Mouse (Mus musculus): ENCODE measurements around the gene Grwd1. TPM values are rescaled to one million over a fixed set of nuclear protein-coding genes. Genes with fewer than 3 reads are reported as not detected.
"Not testable (repeated sequence)": the region's sequence is repeated elsewhere in the genome, so short reads cannot be mapped to it uniquely, and the experiment has no call there.

Gene Grwd1
- polyA plus RNA-seq (2014; fragmentation: Nextera tagmentation; extraction: Ambion mirVana), result 64.0 and 67.9 TPM in 2 replicates

DNA sequence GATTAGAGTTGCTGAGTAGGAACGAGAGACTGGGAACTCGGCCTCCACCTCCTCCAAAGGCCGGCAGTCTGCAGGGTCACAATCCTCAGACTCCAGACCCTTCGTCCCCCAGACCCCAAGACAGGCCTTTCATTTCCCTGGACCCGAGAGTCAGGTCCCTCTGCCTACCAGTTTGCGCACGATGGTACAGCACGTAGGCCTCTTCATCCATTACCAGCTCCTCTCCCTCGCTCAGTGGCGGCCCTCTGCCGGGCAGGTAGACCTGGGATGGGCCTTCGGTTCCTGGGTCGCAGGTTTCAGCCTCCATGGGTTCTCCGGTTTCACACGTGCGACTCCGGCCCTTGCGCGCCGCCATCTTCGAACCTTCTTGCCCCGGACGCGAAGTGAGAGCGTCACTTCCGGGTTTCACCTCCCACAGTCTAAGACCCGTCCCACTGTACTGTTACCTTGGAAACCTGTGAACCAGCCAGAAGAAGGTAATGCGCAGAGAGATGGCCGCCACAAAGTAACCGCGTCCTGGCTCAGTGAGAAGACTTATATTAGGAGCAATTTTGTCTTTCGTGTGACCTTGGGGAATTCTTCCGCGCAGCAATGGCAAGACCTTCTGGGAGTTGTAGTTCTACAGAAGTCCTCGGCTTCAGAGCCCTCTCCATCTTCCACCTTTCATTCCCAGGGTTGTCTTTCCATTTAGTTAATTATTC is at the start of gene Grwd1:
Grwd1 (minus strand) TSS at position 518 of the 701 bp plus-strand sequence.
- DNase-seq (ENCODE audit: low spot score, missing footprints) (peak; percentile 98), ATAC-seq (ENCODE audit: low FRiP score) (peak; percentile 94)
- H3K27ac ChIP-seq (ENCODE audit: low read depth, low read length), result peak within 1 kb of the TSS; percentile 1; the same call in 1 of the 2 replicates
- peaks cover 14% of the 10 kb centered on the region for H3K4me1 ChIP-seq (ENCODE audit: control insufficient read depth, insufficient read depth, low read length)
- H3K4me3 ChIP-seq (ENCODE audit: low read depth, low read length), result peak within 1 kb of the TSS; percentile 75
- peak within 1 kb of the TSS; percentile 77 for H3K4me2 ChIP-seq
- H3K9ac ChIP-seq (ENCODE audit: low read length), result peak within 1 kb of the TSS; percentile 76
- peaks cover 40% of the 10 kb centered on the region for H3K27me3 ChIP-seq (ENCODE audit: control insufficient read depth, insufficient read depth, low read length)
- H3K9me3 ChIP-seq (ENCODE audit: control insufficient read depth, low read length), result no peaks in the 10 kb centered on the region
- under 1% methylated on average over 35 of the region's 35 CpGs for WGBS
- peaks cover 18% of the 10 kb centered on the region for H3K36me3 ChIP-seq (ENCODE audit: control insufficient read depth, insufficient read depth, low read length)

DNA sequence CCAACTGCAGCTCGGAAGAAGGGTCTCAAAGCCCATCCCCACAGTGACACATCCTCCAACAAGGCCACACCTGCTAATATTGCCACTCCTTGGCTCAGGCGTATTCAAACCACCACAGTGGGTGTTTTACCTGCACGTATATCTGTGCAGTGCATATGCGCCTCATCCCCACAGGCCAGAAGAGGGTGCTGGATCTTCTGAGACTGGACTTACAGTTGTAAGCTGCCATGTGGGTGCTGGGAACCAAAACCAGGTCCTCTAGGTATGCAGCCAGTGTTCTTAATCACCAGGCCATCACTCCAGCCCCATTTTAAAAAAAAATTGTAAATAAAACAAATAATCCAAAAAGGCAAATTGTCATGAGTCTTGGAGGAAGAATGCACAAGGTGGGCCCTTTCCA is 49.8 kb upstream of the Grwd1 start:
- H3K9me3 ChIP-seq (ENCODE audit: control insufficient read depth, low read length), result no peaks in the 10 kb centered on the region
- H3K4me2 ChIP-seq, result no peak overlapping the region
- H3K27me3 ChIP-seq (ENCODE audit: control insufficient read depth, insufficient read depth, low read length), result no peaks in the 10 kb centered on the region
- no peak for ATAC-seq (ENCODE audit: low FRiP score)
- peaks cover 29% of the 10 kb centered on the region for H3K36me3 ChIP-seq (ENCODE audit: control insufficient read depth, insufficient read depth, low read length)
- no peaks in the 10 kb centered on the region for H3K4me1 ChIP-seq (ENCODE audit: control insufficient read depth, insufficient read depth, low read length)
- H3K9ac ChIP-seq (ENCODE audit: low read length), result no peak overlapping the region
- no peak overlapping the region for H3K4me3 ChIP-seq (ENCODE audit: low read depth, low read length)
- DNase-seq (ENCODE audit: low spot score, missing footprints), result no peak
- no peak overlapping the region for H3K27ac ChIP-seq (ENCODE audit: low read depth, low read length)
- WGBS, result 98% methylated on average over 4 of the region's 4 CpGs

DNA sequence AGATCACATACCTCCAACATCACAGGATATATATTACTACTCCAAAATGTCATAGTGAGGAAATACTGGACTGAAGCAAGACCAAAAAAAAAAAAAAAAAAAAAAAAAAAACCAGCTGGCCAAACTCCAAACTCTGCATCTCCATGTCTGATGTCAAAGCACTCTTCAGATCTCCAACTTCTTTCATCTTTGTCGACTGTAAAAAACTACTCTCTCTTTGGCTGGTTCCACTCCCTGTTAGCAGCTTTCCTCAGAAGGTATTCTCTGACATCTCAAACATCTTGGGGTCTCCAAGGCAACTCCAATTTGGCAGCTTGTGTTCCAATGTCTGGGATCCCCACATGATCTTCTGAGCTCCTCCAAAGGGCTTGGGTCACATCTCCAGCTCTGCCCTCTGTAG is 47.5 kb upstream of the Grwd1 start, which contains the start of gene Grin2d:
Grin2d (minus strand) TSS at position 101 of the 400 bp plus-strand sequence.
- H3K4me2 ChIP-seq; DNase-seq (ENCODE audit: low spot score, missing footprints); H3K9ac ChIP-seq (ENCODE audit: low read length); H3K27ac ChIP-seq (ENCODE audit: low read depth, low read length); H3K27me3 ChIP-seq (ENCODE audit: control insufficient read depth, insufficient read depth, low read length); H3K9me3 ChIP-seq (ENCODE audit: control insufficient read depth, low read length); H3K4me3 ChIP-seq (ENCODE audit: low read depth, low read length); H3K4me1 ChIP-seq (ENCODE audit: control insufficient read depth, insufficient read depth, low read length); ATAC-seq (ENCODE audit: low FRiP score): not testable (repeated sequence)
- 94% methylated on average over 1 of the region's 1 CpGs for WGBS
- H3K36me3 ChIP-seq (ENCODE audit: control insufficient read depth, insufficient read depth, low read length), result peaks cover 26% of the 10 kb centered on the region

DNA sequence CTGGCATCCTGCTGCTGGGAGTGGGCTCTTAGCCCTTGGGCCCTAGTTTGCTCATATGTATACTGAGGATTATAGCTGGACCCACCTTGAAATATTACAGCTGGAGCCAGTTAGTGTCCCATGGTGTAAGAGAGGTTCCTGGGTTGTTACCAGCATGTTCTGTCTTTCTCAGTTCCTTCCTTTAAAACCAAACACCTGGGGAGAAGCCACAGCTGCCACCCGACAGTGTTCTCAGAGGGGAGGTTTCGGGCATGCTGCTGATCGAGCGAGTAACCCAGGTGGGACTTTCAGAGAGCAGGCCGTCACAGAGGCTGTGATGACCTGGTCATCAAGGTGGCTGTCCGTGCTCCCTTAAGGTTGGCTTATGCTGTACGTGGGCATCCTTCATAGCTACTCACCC is 46.2 kb upstream of the Grwd1 start:
- H3K4me3 ChIP-seq (ENCODE audit: low read depth, low read length), result no peak overlapping the region
- no peak overlapping the region for H3K9ac ChIP-seq (ENCODE audit: low read length)
- 95% methylated on average over 7 of the region's 7 CpGs for WGBS
- no peak overlapping the region for H3K27ac ChIP-seq (ENCODE audit: low read depth, low read length)
- no peak for DNase-seq (ENCODE audit: low spot score, missing footprints)
- H3K27me3 ChIP-seq (ENCODE audit: control insufficient read depth, insufficient read depth, low read length), result no peaks in the 10 kb centered on the region
- H3K36me3 ChIP-seq (ENCODE audit: control insufficient read depth, insufficient read depth, low read length), result peaks cover 18% of the 10 kb centered on the region
- H3K4me2 ChIP-seq, result no peak overlapping the region
- ATAC-seq (ENCODE audit: low FRiP score), result no peak
- H3K4me1 ChIP-seq (ENCODE audit: control insufficient read depth, insufficient read depth, low read length), result peaks cover 9% of the 10 kb centered on the region
- H3K9me3 ChIP-seq (ENCODE audit: control insufficient read depth, low read length), result no peaks in the 10 kb centered on the region

DNA sequence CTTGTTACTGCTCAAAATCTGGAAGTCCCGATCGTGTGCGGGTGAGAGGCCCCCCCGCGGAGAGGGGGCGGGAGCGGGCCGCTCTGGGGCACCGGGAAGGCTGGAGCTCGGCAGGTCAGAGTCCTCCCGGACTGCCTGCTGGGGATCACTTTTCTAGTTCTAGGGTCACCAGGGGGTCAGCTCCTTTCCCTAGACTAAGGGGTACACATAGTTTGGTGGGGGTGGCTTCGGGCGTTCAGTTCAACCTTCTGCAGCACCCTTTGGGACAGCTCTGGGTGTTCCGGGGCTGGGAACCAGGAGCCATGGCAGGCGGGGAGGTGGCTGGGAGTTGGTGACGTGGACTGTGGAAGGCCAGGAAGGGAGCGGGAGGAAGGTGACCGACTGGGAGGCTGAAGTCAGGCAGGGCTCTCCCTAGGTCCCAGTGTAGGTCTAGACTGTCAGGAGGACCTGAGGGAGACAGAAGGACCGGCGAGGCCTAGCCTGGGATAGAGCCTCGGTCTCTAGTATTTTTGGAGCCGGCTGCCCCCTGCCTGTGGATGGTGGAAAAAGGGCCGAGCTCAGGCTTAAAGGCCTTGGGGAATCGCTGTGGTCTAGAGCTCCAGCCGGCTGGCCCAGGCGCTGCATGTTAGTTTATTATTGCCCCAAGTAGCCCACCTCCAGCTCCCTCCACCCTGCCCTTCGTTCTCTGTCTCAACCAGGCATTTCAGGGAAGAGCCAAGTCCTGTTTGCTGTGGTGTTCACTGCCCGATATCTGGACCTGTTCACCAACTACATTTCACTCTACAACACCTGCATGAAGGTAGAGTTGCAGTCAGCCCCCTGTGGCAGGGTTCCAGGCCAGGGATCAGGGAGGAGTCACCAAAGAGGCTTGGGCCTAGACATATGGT is 42.6 kb upstream of the Grwd1 start:
- WGBS, result 5% methylated on average over 28 of the region's 28 CpGs
- Histone ChIP-seq H3K4me1 (ENCODE audit: control insufficient read depth, insufficient read depth, low read length) (peaks cover 25% of the 10 kb centered on the region), H3K4me2 (peak overlapping the region; percentile 72), H3K9me3 (ENCODE audit: control insufficient read depth, low read length) (no peaks in the 10 kb centered on the region), H3K27me3 (ENCODE audit: control insufficient read depth, insufficient read depth, low read length) (peaks cover 30% of the 10 kb centered on the region), H3K36me3 (ENCODE audit: control insufficient read depth, insufficient read depth, low read length) (peaks cover 11% of the 10 kb centered on the region), H3K4me3 (ENCODE audit: low read depth, low read length) (peak overlapping the region; percentile 81), H3K27ac (ENCODE audit: low read depth, low read length) (peak overlapping the region; percentile 73), H3K9ac (ENCODE audit: low read length) (peak overlapping the region; percentile 81)
- ATAC-seq (ENCODE audit: low FRiP score), result peak; percentile 57
- DNase-seq (ENCODE audit: low spot score, missing footprints), result peak; percentile 97

DNA sequence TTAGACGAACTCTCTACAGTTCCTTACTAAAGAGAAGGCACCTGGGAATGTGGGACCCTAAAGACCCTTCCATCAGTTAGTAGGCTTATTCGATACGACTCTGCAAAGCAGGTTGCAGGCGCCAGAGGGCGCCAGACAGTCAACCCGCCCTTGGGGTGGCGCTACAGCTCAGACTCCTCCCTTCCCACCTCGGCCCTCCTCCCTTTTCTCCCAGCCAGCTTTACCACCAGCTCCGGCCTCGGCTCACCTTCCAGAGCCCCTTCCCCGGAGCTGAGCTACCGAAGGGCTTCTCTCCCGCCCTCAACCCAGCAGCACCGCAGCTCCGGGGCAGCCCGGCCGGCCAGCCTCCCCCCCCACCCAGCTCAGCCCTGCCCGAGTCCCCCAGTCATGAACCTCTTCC is 41.9 kb upstream of the Grwd1 start, which contains the start of gene Kdelr1:
Kdelr1 (plus strand) TSS at position 149 of the 400 bp plus-strand sequence.
- H3K27ac ChIP-seq (ENCODE audit: low read depth, low read length), result peak within 1 kb of the TSS; percentile 73
- ATAC-seq (ENCODE audit: low FRiP score), result peak; percentile 75
- H3K9me3 ChIP-seq (ENCODE audit: control insufficient read depth, low read length), result no peaks in the 10 kb centered on the region
- peaks cover 37% of the 10 kb centered on the region for H3K27me3 ChIP-seq (ENCODE audit: control insufficient read depth, insufficient read depth, low read length)
- H3K4me1 ChIP-seq (ENCODE audit: control insufficient read depth, insufficient read depth, low read length), result peaks cover 32% of the 10 kb centered on the region
- peaks cover 11% of the 10 kb centered on the region for H3K36me3 ChIP-seq (ENCODE audit: control insufficient read depth, insufficient read depth, low read length)
- DNase-seq (ENCODE audit: low spot score, missing footprints), result peak; percentile 100
- WGBS, result under 1% methylated on average over 18 of the region's 18 CpGs
- H3K9ac ChIP-seq (ENCODE audit: low read length), result peak within 1 kb of the TSS; percentile 81
- H3K4me3 ChIP-seq (ENCODE audit: low read depth, low read length), result peak within 1 kb of the TSS; percentile 81
- H3K4me2 ChIP-seq, result peak within 1 kb of the TSS; percentile 72

DNA sequence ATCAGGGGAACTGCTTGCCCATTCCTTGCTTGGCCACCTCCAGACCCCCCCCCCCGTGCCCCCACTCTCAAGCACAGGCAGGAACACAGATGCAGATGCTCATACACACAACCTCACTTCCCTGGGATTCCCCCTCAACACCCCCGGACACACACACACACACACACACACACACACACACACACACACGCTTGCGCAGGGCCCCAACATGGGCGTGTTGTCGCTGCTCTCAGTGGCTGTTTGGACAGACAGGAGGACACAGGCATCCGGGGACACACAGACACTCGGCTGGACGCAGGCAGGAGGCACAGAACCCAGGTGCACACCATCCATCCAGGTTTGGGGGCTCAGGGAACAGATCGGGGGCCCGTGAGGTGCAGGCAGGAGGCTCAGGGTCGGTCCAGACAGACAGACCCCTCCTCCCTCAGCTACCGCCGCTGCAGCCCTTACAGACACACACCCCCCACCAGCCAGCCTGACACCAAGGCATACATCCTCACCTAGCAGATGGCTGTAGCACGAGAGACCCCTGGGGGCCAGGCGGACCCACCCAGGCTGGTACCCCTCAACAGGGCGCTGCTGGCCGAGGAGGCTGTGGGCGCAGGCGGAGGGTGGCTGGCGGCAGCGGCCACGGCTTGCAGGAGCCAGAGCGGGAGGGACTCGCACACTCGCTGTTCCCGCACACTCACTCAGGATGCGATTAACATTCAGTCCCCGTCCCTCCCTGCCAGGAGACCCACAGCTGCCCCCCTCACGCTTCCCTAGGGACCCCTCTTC is 39.7 kb upstream of the Grwd1 start:
- H3K4me3 ChIP-seq (ENCODE audit: low read depth, low read length), result peak overlapping the region; percentile 20
- H3K9me3 ChIP-seq (ENCODE audit: control insufficient read depth, low read length), result no peaks in the 10 kb centered on the region
- H3K9ac ChIP-seq (ENCODE audit: low read length), result peak overlapping the region; percentile 52
- 1% methylated on average over 30 of the region's 30 CpGs for WGBS
- peaks cover 52% of the 10 kb centered on the region for H3K27me3 ChIP-seq (ENCODE audit: control insufficient read depth, insufficient read depth, low read length)
- H3K27ac ChIP-seq (ENCODE audit: low read depth, low read length), result no peak overlapping the region
- peak overlapping the region; percentile 50 for H3K4me2 ChIP-seq
- ATAC-seq (ENCODE audit: low FRiP score) (no peak), DNase-seq (ENCODE audit: low spot score, missing footprints) (peak; percentile 90)
- peaks cover 3% of the 10 kb centered on the region; the same call in 1 of the 2 replicates for H3K36me3 ChIP-seq (ENCODE audit: control insufficient read depth, insufficient read depth, low read length)
- H3K4me1 ChIP-seq (ENCODE audit: control insufficient read depth, insufficient read depth, low read length), result peaks cover 38% of the 10 kb centered on the region

DNA sequence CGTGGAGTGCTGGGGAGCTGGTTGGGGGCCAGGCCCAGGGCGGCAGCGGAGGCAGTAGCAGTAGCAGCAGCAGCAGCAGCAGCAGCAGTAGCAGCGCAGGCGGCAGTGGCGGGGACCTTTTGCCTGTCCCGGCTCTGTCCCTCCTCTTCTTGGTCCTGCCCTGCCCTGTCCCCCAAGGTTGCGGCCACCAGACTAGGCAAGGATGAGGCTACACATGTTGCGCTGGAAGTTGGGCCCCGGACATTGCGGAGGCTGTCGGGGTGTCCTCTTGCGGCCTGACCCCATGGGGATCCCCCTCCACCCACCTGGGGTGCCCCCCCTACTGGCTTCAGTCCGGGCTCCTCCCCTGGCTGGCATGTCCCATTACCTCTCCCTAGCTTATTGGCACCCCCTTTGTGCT is 39.0 kb upstream of the Grwd1 start:
- WGBS, result under 1% methylated on average over 14 of the region's 14 CpGs
- peaks cover 52% of the 10 kb centered on the region for H3K27me3 ChIP-seq (ENCODE audit: control insufficient read depth, insufficient read depth, low read length)

More for the DNA sequence above, 39.0 kb upstream of the Grwd1 start:
- no peak overlapping the region; the same call in 1 of the 2 replicates for H3K9ac ChIP-seq (ENCODE audit: low read length)
- DNase-seq (ENCODE audit: low spot score, missing footprints), result no peak
- H3K4me3 ChIP-seq (ENCODE audit: low read depth, low read length), result peak overlapping the region; percentile 20
- H3K9me3 ChIP-seq (ENCODE audit: control insufficient read depth, low read length), result no peaks in the 10 kb centered on the region
- H3K36me3 ChIP-seq (ENCODE audit: control insufficient read depth, insufficient read depth, low read length), result peaks cover 3% of the 10 kb centered on the region; the same call in 1 of the 2 replicates
- no peak overlapping the region for H3K27ac ChIP-seq (ENCODE audit: low read depth, low read length)
- H3K4me1 ChIP-seq (ENCODE audit: control insufficient read depth, insufficient read depth, low read length), result peaks cover 38% of the 10 kb centered on the region
- H3K4me2 ChIP-seq, result peak overlapping the region; percentile 50
- ATAC-seq (ENCODE audit: low FRiP score), result no peak
